Mouse (Mus musculus) fat pad, adult 2 months (tissue): ENCODE measurements around the gene Lipc.
"Not testable (repeated sequence)": the region's sequence is repeated elsewhere in the genome, so short reads cannot be mapped to it uniquely, and the experiment has no call there.

Experiments used
- DNase-seq: peaks from one replicate; pipeline ENCODE4 v3.0.0-alpha.2; 2011; ENCODE audit warnings: low read depth, low spot score; ENCODE audit errors: extremely low read depth

The Lipc gene

GRCm38 (mm10) chr9:70864039-70864438 lies 88.0 kb downstream of the Lipc start:
- DNase-seq: no peak

DNA sequence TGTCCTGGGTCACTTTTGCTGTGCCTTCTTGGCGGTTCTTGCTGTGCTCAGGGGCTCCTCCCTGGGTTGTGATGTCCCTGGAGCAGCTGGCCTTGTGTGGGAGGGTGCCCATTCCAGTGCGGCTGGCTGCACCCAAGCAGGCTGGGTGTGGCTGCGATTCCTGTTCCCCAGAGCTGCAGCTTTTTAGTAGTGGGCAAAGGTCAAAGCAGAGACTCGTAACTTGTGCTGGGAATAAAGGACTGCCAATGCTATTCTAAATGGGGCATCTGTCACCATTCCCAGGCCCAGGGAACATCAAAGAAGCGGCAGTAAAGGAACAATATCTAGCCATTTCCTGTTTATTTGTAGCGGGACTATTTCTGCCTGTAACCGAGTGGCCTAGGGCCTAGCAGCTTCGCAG lies 88.7 kb downstream of the Lipc start:
- no peak for DNase-seq

DNA sequence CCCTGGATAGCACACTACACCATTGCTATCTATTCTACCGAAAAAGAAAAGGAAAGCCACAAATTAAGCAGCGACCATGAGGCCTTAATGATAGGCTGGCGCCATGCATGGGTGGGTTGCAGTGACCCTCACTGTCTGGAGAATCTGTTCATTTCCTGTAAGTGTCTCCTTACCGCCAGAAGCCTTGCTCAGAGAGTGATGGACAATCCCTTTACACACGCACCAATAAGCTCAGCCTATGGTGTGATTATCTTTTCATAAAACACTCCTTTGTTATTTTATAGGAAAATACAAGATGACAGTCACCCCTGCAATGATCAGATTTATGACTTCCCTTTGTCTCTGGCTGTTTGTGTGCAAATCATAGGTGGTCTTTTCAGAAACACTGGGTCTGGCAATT lies 92.8 kb downstream of the Lipc start:
- no peak for DNase-seq

- no peak for DNase-seq
Measured at GRCm38 (mm10) chr9:70855868-70856267, 96.2 kb downstream of the Lipc start.

- no peak for DNase-seq
Measured at GRCm38 (mm10) chr9:70854950-70855349, 97.1 kb downstream of the Lipc start.

DNA sequence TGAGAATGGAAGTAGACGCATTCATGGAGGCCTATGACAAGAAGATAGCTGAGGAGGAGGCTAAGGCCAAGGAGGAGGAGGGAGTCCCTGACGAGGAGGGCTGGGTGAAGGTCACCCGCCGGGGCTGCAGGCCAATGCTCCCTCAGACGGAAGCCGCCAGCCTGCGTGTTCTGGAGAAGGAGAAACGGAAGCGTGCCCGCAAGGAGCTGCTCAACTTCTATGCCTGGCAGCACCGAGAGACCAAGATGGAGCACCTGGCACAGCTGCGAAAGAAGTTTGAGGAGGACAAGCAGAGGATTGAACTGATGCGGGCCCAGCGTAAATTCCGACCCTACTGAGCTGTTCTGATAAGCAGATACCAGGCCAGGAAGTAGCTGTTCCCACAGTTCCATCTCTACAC lies 98.9 kb downstream of the Lipc start:
- not testable (repeated sequence) for DNase-seq

DNA sequence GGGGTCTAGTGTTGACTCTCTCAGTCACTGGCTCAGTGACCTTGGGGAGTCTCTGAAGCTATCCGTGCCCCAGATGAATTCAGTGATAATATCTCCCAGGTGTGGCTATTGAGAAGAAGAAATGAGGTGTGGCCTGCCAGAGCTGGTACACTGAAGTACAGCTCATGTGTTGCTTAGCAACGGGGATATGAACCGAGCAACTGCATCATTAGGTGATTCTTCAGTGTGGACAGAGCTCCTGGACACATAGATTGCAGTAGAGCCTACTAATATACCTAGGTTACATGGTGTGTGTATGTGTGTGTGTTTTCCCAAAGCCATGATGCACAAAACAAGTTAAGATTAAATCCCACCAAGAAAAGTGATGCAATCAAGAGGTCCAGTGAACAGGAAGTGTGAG lies 100.5 kb downstream of the Lipc start:
- no peak for DNase-seq

DNA sequence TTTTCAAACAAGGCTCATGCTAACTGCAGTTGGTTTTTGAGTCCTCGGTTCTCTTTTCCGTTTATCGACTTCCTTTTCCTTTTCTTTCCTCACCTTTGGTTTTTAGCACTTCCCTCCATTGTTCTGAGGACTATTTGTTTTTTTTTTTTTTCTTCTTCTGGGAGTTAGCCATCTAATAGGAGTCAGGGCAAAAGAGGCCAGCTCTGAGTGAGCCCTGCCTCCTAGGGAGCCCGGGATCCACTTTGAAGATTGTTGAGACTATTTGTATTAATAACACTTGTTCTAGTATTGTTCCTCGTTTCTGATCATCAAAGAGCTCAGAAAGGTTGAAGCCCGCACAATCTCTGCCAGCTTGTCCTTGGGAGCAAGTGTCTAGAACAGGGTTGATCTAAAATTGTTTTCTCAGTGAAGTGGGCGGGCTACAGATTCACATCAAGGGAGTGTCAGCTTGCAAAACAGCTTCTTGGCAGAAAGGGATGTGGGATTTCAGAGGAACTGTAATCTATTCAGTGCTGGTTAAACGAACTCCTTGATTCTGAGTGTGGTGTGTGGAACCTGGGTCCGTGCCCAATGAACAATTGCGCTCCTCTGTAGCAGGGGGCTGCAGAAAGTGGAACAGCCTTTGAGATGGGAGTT lies 103.8 kb downstream of the Lipc start:
- DNase-seq: no peak

- DNase-seq: no peak
Measured at GRCm38 (mm10) chr9:70847627-70848051, 104.4 kb downstream of the Lipc start.

DNA sequence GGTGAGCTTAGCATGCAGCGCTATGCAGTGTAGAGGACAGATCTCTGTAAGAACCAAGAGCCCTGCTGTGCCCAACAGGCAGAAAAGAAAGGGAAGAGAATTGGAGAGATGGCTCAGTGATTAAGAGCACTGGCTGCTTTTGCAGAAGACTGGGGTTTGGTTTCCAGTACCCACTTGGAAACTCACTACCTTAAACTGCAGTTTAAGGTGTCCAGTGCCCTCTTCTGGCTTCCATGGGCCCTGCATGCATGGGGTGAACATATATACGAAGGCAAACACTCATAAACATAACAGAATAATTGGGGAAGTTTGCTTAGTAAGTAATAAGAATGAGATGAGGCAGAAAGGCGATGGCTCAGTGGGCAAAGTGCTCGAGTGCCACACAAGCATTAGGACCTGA lies 108.8 kb downstream of the Lipc start:
- DNase-seq: no peak

DNA sequence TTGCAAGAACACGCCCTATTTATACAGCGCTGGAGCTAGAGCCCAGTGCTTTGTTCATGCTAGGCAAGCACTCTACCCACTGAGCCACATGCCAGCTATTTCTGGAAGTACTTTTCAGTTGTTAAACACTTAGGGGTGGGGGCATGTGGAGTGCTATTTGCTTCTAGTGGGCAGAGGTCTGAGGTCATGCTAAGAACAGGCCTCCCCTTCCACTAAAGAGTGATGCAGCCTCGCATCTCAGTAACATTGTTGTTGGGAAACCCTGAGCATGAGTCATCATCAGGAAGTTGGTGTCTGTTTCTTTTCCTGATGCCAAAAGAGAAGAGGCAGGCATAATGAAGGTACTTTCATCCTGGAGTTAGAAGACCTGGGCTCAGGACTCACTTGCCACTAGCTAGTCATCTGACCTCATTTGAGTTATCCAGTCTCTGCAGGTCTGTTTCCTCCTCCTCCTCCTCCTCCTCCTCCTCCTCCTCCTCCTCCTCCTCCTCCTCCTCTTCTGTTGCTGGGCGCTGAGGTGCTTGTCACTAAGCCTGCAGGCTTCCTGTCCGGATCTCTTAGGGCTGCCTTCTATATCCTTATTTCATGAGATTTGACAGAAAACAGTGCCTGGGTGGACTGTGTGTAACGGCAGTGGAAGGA lies 109.6 kb downstream of the Lipc start:
- DNase-seq: no peak

- DNase-seq: no peak
Measured at GRCm38 (mm10) chr9:70841426-70842215, 110.4 kb downstream of the Lipc start.

- no peak for DNase-seq
Measured at GRCm38 (mm10) chr9:70840861-70841341, 111.1 kb downstream of the Lipc start.

DNA sequence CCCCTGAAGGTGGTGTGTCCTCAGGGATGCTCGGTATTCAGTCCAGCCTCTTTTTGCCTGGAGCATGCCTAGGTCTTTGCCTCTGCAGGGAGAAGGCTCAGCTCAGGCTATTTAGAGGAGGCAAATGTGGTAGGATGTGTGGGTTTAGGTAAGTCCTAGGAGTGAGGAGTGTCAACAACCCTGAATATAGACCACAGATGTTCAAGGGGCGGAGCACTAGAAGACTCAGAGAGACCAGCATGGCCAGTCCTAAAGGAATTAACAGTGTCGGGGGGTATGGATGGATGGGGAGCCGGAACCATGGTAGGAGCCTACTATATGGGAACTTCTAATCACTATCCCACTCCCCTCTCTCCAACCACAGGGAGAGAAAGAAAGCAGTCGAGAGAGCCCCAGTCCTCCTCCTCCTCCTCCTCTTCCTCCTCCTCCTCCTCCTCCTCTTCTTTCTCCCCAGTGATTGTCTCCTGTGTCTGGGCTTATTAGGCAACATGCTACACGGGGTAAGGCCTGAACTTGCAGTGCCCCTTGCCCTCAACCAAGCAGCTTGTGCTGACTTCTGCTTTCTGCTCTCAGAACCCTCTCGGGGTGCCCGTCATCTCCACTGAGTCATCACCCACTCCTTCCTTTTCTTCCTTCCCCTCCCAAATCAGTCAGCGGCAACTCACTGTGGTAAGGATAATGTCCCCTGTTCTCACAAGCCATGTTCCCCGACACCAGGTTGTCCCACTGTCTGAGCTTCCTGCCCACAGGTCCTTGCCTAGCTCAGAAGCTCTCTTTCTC lies 113.7 kb downstream of the Lipc start:
- DNase-seq: no peak

- no peak for DNase-seq
Measured at GRCm38 (mm10) chr9:70834730-70835154, 117.3 kb downstream of the Lipc start.

- no peak for DNase-seq
Measured at GRCm38 (mm10) chr9:70834217-70834616, 117.8 kb downstream of the Lipc start.

GRCm38 (mm10) chr9:70833111-70833908 lies 118.7 kb downstream of the Lipc start:
- no peak for DNase-seq

- DNase-seq: no peak
Measured at GRCm38 (mm10) chr9:70832231-70832630, 119.8 kb downstream of the Lipc start.

DNA sequence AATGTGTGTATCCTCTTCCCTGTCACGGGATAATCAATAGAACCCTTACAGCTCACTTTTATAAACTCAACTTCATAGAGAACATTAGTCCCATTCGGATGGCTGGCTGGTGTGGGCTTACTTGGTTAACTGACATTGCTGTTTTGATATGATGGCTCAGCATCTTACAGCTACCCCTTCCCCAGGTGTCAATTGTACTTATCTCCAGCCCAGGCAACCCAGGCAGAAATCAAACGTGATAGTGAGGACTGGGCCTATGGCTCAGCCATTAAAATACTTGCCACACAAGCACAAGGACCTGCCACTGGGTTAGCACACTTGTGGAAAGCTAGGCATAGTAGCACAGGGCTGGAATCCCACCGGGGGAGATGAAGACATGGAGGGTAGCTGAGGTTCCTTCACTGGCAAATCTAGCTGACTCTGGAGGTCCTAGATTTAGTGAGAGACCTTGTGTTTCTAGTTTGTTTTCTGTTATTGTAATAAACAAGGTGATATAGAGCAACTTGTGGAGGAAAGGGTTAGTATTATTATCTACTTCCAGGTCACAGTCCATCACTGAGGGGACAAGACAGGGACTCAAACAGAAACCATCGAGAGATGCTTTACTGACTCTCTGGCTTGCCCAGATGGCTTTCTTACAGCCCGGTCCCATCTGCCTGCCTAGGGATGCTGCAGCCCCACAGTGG lies 121.0 kb downstream of the Lipc start:
- no peak for DNase-seq
